7 mouse cellular contexts compared by ENCODE assay signal in genomic region chr8:105264024-105264982, GRCm38 (mm10). TPM values are rescaled to one million over a fixed set of nuclear protein-coding genes. Genes with fewer than 3 reads are reported as not detected.
DNase-seq lines count a peak whose midpoint lies in the region; ATAC-seq and TF ChIP-seq lines count a peak whose summit lies in the region.

Tradd (minus strand) TSS chr8:105264609.
Fbxl8 (plus strand) TSS chr8:105264648.

- peaks cover 29% of the 10 kb centered on the region for H3K4me1 ChIP-seq in forebrain, embryonic 16.5 days (replicated peaks; ENCODE audit: control insufficient read depth, insufficient read depth, low read length)
- H3K4me1 ChIP-seq in hindbrain, embryonic 13.5 days (replicated peaks): peaks cover 37% of the 10 kb centered on the region
- H3K4me1 ChIP-seq in midbrain, postnatal 0 days (ENCODE audit: insufficient read depth, low read length): no peaks in the 10 kb centered on the region

- H3K9me3 ChIP-seq in forebrain, embryonic 16.5 days (ENCODE audit: control insufficient read depth, low read length): peaks cover 5% of the 10 kb centered on the region
- peaks cover 5% of the 10 kb centered on the region; the same call in 1 of the 2 replicates for H3K9me3 ChIP-seq in hindbrain, embryonic 13.5 days
- no peaks in the 10 kb centered on the region for H3K9me3 ChIP-seq in midbrain, postnatal 0 days (ENCODE audit: low read length)

- TF ChIP-seq CTCF in midbrain, postnatal 0 days (IDR thresholded peaks at IDR 0.05): peak; percentile 6; the same call in 1 of the 2 replicates

- H3K27me3 ChIP-seq in forebrain, embryonic 16.5 days (replicated peaks; ENCODE audit: control insufficient read depth, insufficient read depth, low read length): peaks cover 78% of the 10 kb centered on the region
- peaks cover 96% of the 10 kb centered on the region for H3K27me3 ChIP-seq in hindbrain, embryonic 13.5 days
- peaks cover 54% of the 10 kb centered on the region for H3K27me3 ChIP-seq in midbrain, postnatal 0 days (ENCODE audit: insufficient read depth, low read length)

- DNase-seq in NIH3T3 (ENCODE audit: low read depth) (peak; percentile 82), liver (peak; percentile 84)
- peak; percentile 62 for DNase-seq in c-Kit-positive CD71-positive TER-119-positive erythroid progenitor cells, embryonic 14.5 days (ENCODE audit: low spot score)
- no peak for DNase-seq in midbrain, postnatal 0 days (ENCODE audit: low spot score)
- DNase-seq in testis, postnatal 10 days (ENCODE audit: low spot score): peak; percentile 74

- ATAC-seq in forebrain, embryonic 16.5 days: peak; percentile 34
- no peak for ATAC-seq in hindbrain, embryonic 13.5 days (ENCODE audit: low FRiP score)
- no peak for ATAC-seq in midbrain, postnatal 0 days (ENCODE audit: low FRiP score)

- H3K27ac ChIP-seq in forebrain, embryonic 16.5 days (ENCODE audit: low read length): no peak within 1 kb of the TSS
- no peak within 1 kb of the TSS for H3K27ac ChIP-seq in hindbrain, embryonic 13.5 days
- H3K27ac ChIP-seq in midbrain, postnatal 0 days (ENCODE audit: low read depth, low read length): no peak within 1 kb of the TSS

- H3K4me3 ChIP-seq in forebrain, embryonic 16.5 days (replicated peaks; ENCODE audit: low read length): peak within 1 kb of the TSS; percentile 73
- H3K4me3 ChIP-seq in hindbrain, embryonic 13.5 days: peak within 1 kb of the TSS; percentile 55
- H3K4me3 ChIP-seq in midbrain, postnatal 0 days (ENCODE audit: low read depth, low read length): peak within 1 kb of the TSS; percentile 67

- H3K36me3 ChIP-seq in forebrain, embryonic 16.5 days (ENCODE audit: control insufficient read depth, insufficient read depth): no peaks in the 10 kb centered on the region
- no peaks in the 10 kb centered on the region for H3K36me3 ChIP-seq in hindbrain, embryonic 13.5 days
- H3K36me3 ChIP-seq in midbrain, postnatal 0 days (ENCODE audit: insufficient read depth, low read length): no peaks in the 10 kb centered on the region

- peak within 1 kb of the TSS; percentile 89 for H3K4me2 ChIP-seq in forebrain, embryonic 16.5 days (ENCODE audit: low read length)
- peak within 1 kb of the TSS; percentile 76 for H3K4me2 ChIP-seq in hindbrain, embryonic 13.5 days
- H3K4me2 ChIP-seq in midbrain, postnatal 0 days (ENCODE audit: low read depth, low read length, poor library complexity, severe bottlenecking): peak within 1 kb of the TSS; percentile 95

- under 1% methylated on average over 48 of the region's 54 CpGs for WGBS in forebrain, embryonic 16.5 days
- WGBS in hindbrain, embryonic 13.5 days: 2% methylated on average over 54 of the region's 54 CpGs
- WGBS in midbrain, postnatal 0 days: 1% methylated on average over 53 of the region's 54 CpGs

- peak within 1 kb of the TSS; percentile 73 for H3K9ac ChIP-seq in forebrain, embryonic 16.5 days (replicated peaks; ENCODE audit: low read depth, low read length)
- H3K9ac ChIP-seq in hindbrain, embryonic 13.5 days: peak within 1 kb of the TSS; percentile 76
- H3K9ac ChIP-seq in midbrain, postnatal 0 days (replicated peaks; ENCODE audit: low read length, poor library complexity, severe bottlenecking): peak within 1 kb of the TSS; percentile 51

RNA-seq across cellular contexts. Expression of gene Tradd, which starts in this region (rescaled TPM):
- polyA plus RNA-seq in forebrain, embryonic 16.5 days (2015; fragmentation: Nextera tagmentation; extraction: Ambion mirVana): 23.4 and 27.3 TPM in 2 replicates
- polyA plus RNA-seq in hindbrain, embryonic 13.5 days (2015; fragmentation: Nextera tagmentation; extraction: Ambion mirVana): 19.9 and 21.1 TPM in 2 replicates
- 7.5 and 8.3 TPM in 2 replicates for total RNA-seq in midbrain, postnatal 0 days (2014; rRNA removed)
- 7.4 and 8.0 TPM in 2 replicates for polyA plus RNA-seq in midbrain, postnatal 0 days (2015; fragmentation: Nextera tagmentation; extraction: Ambion mirVana)

RNA-seq across cellular contexts. Expression of gene Fbxl8, which starts in this region (rescaled TPM):
- 0.83 and 0.96 TPM in 2 replicates for polyA plus RNA-seq in forebrain, embryonic 16.5 days (2015; fragmentation: Nextera tagmentation; extraction: Ambion mirVana)
- polyA plus RNA-seq in hindbrain, embryonic 13.5 days (2015; fragmentation: Nextera tagmentation; extraction: Ambion mirVana): 1.1 and 1.2 TPM in 2 replicates
- total RNA-seq in midbrain, postnatal 0 days (2014; rRNA removed): 0.52 and 0.77 TPM in 2 replicates
- polyA plus RNA-seq in midbrain, postnatal 0 days (2015; fragmentation: Nextera tagmentation; extraction: Ambion mirVana): 0.83 and 0.85 TPM in 2 replicates
